Mouse (Mus musculus) neutrophil, adult 65 days (primary cell): ENCODE results near the gene Emc1. TPM values are rescaled to one million over a fixed set of nuclear protein-coding genes. Genes with fewer than 3 reads are reported as not detected.

ENCODE experiments used
- total RNA-seq: library from RNA; stranded (reverse); gene quantifications from 2 replicates; pipeline ENCODE4 v1.2.4, GENCODE M21; 2023

Emc1 gene
- 18.8 and 32.2 TPM in 2 replicates for total RNA-seq

GRCm38 (mm10) chr4:139351931-139352711, at the start of gene Emc1, which contains the start of the genes Mrto4 and Ubr4:
Gene Emc1 (plus strand): TSS chr4:139352587.
Gene Mrto4 (minus strand): TSS chr4:139352576.
Gene Ubr4 (plus strand): TSS chr4:139352609.

GRCm38 (mm10) chr4:139310171-139310898, 42.1 kb upstream of the Emc1 start, which contains the start of the genes Pqlc2 and Akr7a5:
Gene Pqlc2 (minus strand): TSS chr4:139310708.
Gene Akr7a5 (plus strand): TSS chr4:139310744.

Other genes with a start within 250 kb of the Emc1 start
- 52.8 and 94.4 TPM in 2 replicates for gene Minos1, start 221.5 kb upstream of the Emc1 start, total RNA-seq
- 541 and 553 TPM in 2 replicates for gene Capzb, start 159.7 kb upstream of the Emc1 start, total RNA-seq
- 5.6 and 6.7 TPM in 2 replicates for gene Pqlc2, start 41.9 kb upstream of the Emc1 start, total RNA-seq
- gene Akr7a5, start 41.8 kb upstream of the Emc1 start, total RNA-seq, result 3.0 and 3.8 TPM in 2 replicates
- gene Mrto4, start within 50 bp of the Emc1 start, total RNA-seq, result 32.0 and 41.3 TPM in 2 replicates
- 183 and 252 TPM in 2 replicates for gene Ubr4, start within 50 bp of the Emc1 start, total RNA-seq
- 5.3 and 5.7 TPM in 2 replicates for gene Iffo2, start 178.0 kb downstream of the Emc1 start, total RNA-seq